Mouse (Mus musculus): ENCODE results near the gene Cenpm. TPM values are rescaled to one million over a fixed set of nuclear protein-coding genes. Genes with fewer than 3 reads are reported as not detected.

The Cenpm gene
- polyA plus RNA-seq, 1 experiment from 2014 or later = 64.9 TPM

DNA sequence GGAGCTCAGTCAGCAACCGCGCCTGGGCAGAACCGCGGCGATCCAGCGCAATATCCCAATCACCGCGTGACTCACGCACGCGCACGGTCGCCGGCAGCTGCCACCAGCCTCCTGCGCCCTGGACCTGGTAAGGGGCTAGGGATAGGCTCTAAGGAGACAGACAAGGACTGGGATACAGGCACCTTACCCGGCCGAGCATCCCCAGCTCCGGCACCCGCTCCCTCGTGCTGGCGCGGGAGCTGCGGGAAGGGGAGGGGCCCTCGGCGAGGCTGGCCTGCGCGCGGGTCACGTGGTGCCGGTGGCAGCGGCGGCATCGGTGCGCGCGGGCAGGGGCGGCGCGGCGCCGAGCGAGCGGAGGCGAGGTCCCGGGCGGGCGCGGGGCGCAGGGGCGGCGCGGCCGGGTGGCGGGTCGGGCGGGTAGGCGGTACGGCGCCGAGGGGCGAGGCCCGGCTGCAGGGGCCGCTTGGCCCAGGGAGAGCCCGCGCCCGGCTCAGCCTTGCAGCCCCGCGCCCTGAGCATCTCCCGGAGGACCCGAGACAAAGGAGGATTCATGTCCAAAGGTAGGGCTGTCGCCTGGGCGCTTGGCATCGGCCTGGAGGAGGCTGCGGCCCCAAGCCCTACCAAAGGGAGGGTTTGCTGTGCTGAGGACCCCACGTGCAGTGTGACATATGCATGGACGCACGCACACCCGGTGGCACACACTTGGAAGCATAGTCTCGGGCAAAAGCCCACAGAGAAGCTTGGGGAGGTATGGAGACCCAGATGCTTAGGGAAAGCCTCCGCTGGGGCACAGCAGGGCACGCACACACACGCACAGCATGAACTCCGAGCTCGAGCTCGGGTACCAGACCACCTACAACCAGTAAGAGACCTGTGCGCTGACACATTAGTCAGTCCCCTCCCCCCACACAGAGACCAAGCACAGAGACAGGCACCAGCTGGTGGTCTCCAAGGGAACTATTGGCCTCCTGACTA lies 30.7 kb upstream of the Cenpm start:
- Histone ChIP-seq H3K4me2 (ENCODE audit: low read length) (peak overlapping the region; percentile 97), H3K9ac (ENCODE audit: low read length) (peak overlapping the region; percentile 58), H3K27ac (ENCODE audit: low read depth) (peak overlapping the region; percentile 51; the same call in 1 of the 2 replicates), H3K27me3 (replicated peaks; ENCODE audit: control insufficient read depth, insufficient read depth, low read length) (peaks cover 29% of the 10 kb centered on the region), H3K9me3 (ENCODE audit: control insufficient read depth, low read length) (no peaks in the 10 kb centered on the region), H3K36me3 (ENCODE audit: control insufficient read depth, insufficient read depth, low read length) (no peaks in the 10 kb centered on the region), H3K4me1 (replicated peaks; ENCODE audit: control insufficient read depth, insufficient read depth, low read length) (peaks cover 4% of the 10 kb centered on the region; the same call in 1 of the 2 replicates), H3K4me3 (ENCODE audit: low read depth, low read length) (peak overlapping the region; percentile 55)
- DNase-seq (ENCODE audit: low spot score) (peak; percentile 70), ATAC-seq (replicated peaks; ENCODE audit: low FRiP score, low TSS enrichment, low read depth) (peak; percentile 54)
- under 1% methylated on average over 82 of the region's 86 CpGs for WGBS

DNA sequence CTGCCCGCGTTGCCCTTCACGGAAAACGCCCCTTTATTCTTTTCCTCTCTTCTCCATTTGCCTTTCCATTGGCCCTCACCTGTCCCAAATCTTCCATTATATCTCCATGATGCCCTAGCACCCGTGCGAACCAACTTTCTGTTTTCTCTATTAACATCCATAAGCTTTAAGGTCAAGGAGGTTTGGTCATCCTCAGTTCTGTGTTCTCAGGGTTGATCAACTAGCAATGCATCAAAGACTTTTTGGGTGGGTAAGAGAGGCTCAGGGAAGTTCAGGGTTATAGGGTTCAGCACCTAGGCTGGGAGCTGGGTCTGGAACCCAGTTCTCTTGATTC lies 30.0 kb upstream of the Cenpm start, which contains the start of gene Sept3:
Gene Sept3, plus strand, starts transcription at position 301 of the 334 bp plus-strand sequence.
- peaks cover 29% of the 10 kb centered on the region for H3K27me3 ChIP-seq (replicated peaks; ENCODE audit: control insufficient read depth, insufficient read depth, low read length)
- peak within 1 kb of the TSS; percentile 58 for H3K9ac ChIP-seq (ENCODE audit: low read length)
- no peaks in the 10 kb centered on the region for H3K9me3 ChIP-seq (ENCODE audit: control insufficient read depth, low read length)
- no peaks in the 10 kb centered on the region for H3K36me3 ChIP-seq (ENCODE audit: control insufficient read depth, insufficient read depth, low read length)
- DNase-seq (ENCODE audit: low spot score) = no peak
- H3K4me1 ChIP-seq (replicated peaks; ENCODE audit: control insufficient read depth, insufficient read depth, low read length) = peaks cover 4% of the 10 kb centered on the region; the same call in 1 of the 2 replicates
- 27% methylated on average over 6 of the region's 6 CpGs for WGBS
- H3K4me3 ChIP-seq (ENCODE audit: low read depth, low read length) = peak within 1 kb of the TSS; percentile 55
- H3K4me2 ChIP-seq (ENCODE audit: low read length) = peak within 1 kb of the TSS; percentile 97
- ATAC-seq (replicated peaks; ENCODE audit: low FRiP score, low TSS enrichment, low read depth) = no peak
- peak within 1 kb of the TSS; percentile 51; the same call in 1 of the 2 replicates for H3K27ac ChIP-seq (ENCODE audit: low read depth)

DNA sequence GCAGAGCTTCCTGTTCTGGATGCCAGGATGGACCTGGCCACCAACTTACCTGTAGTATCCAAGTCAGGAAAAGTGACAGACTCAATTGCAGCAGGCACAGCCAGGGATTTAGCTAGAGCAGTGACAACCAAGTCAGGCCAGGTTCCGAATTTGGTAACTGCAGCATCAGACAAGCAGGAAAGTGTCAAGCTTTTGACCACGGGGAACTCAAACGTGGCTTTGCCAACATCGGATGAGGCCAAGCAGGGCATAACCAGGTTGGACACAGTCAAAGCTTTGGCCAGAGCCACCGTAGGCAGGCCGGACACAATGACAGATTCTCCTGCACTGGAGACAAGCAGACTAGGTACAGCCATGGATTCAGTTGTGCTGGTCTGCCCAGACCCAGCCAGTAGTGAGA lies 27.7 kb upstream of the Cenpm start:
- Histone ChIP-seq H3K4me2 (ENCODE audit: low read length) (no peak overlapping the region), H3K9me3 (ENCODE audit: control insufficient read depth, low read length) (no peaks in the 10 kb centered on the region), H3K27ac (ENCODE audit: low read depth) (no peak overlapping the region), H3K9ac (ENCODE audit: low read length) (no peak overlapping the region), H3K36me3 (ENCODE audit: control insufficient read depth, insufficient read depth, low read length) (no peaks in the 10 kb centered on the region), H3K27me3 (replicated peaks; ENCODE audit: control insufficient read depth, insufficient read depth, low read length) (peaks cover 29% of the 10 kb centered on the region), H3K4me1 (replicated peaks; ENCODE audit: control insufficient read depth, insufficient read depth, low read length) (peaks cover 4% of the 10 kb centered on the region; the same call in 1 of the 2 replicates), H3K4me3 (ENCODE audit: low read depth, low read length) (no peak overlapping the region)
- ATAC-seq (replicated peaks; ENCODE audit: low FRiP score, low TSS enrichment, low read depth) = no peak
- DNase-seq (ENCODE audit: low spot score) = no peak
- WGBS = 86% methylated on average over 6 of the region's 6 CpGs

DNA sequence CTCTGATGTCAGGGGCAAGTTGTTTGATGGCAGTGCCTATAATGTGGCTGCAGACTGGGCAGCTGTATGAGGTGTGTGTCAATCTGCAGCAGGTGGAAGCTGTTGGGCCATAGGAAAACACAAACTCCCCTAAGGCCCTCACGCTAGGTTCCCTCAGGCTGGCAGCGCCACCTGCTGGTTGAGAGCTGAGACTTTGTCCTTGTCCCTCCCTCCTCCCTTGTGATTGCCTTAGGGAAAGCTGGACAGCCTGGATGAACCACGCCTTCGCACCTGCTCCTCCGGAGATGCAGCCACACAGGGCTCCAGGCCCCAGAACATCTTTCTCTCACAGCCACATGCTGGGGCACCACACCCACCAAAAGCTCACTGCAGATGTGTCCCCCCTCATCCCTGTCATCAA lies 26.7 kb upstream of the Cenpm start:
- no peak overlapping the region for H3K9ac ChIP-seq (ENCODE audit: low read length)
- no peak overlapping the region for H3K27ac ChIP-seq (ENCODE audit: low read depth)
- H3K36me3 ChIP-seq (ENCODE audit: control insufficient read depth, insufficient read depth, low read length) = no peaks in the 10 kb centered on the region
- no peaks in the 10 kb centered on the region for H3K9me3 ChIP-seq (ENCODE audit: control insufficient read depth, low read length)
- WGBS = 11% methylated on average over 5 of the region's 5 CpGs
- no peak overlapping the region for H3K4me3 ChIP-seq (ENCODE audit: low read depth, low read length)
- peaks cover 29% of the 10 kb centered on the region for H3K27me3 ChIP-seq (replicated peaks; ENCODE audit: control insufficient read depth, insufficient read depth, low read length)
- peaks cover 3% of the 10 kb centered on the region; the same call in 1 of the 2 replicates for H3K4me1 ChIP-seq (replicated peaks; ENCODE audit: control insufficient read depth, insufficient read depth, low read length)
- H3K4me2 ChIP-seq (ENCODE audit: low read length) = no peak overlapping the region
- DNase-seq (ENCODE audit: low spot score) = peak; percentile 85
- ATAC-seq (replicated peaks; ENCODE audit: low FRiP score, low TSS enrichment, low read depth) = peak; percentile 28; the same call in 1 of the 2 replicates

DNA sequence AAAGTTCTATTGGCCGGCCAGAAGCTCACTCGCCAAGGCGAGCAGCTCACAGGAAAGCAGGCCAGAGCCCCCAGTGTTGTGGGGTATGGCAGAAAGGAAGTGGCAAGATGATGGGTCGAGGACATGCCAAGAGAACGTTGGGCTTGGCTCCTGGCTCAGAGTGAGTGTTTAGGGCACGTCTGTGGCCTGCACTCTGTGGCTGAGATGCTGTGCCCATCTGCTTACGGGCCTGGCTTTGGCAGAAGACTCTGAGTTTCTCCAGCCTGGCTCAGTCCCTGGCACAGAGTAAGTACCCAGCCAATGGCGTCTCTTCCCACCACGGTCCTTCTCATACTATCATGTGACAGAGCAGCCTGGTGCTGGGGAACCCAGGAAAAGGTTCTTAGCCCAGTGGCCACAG lies 24.2 kb upstream of the Cenpm start:
- ATAC-seq (replicated peaks; ENCODE audit: low FRiP score, low TSS enrichment, low read depth) = no peak
- no peak overlapping the region for H3K27ac ChIP-seq (ENCODE audit: low read depth)
- no peaks in the 10 kb centered on the region for H3K36me3 ChIP-seq (ENCODE audit: control insufficient read depth, insufficient read depth, low read length)
- WGBS = 85% methylated on average over 9 of the region's 9 CpGs
- H3K4me1 ChIP-seq (replicated peaks; ENCODE audit: control insufficient read depth, insufficient read depth, low read length) = no peaks in the 10 kb centered on the region
- H3K9me3 ChIP-seq (ENCODE audit: control insufficient read depth, low read length) = no peaks in the 10 kb centered on the region
- H3K27me3 ChIP-seq (replicated peaks; ENCODE audit: control insufficient read depth, insufficient read depth, low read length) = peaks cover 9% of the 10 kb centered on the region
- no peak overlapping the region for H3K9ac ChIP-seq (ENCODE audit: low read length)
- no peak overlapping the region for H3K4me2 ChIP-seq (ENCODE audit: low read length)
- H3K4me3 ChIP-seq (ENCODE audit: low read depth, low read length) = no peak overlapping the region
- no peak for DNase-seq (ENCODE audit: low spot score)

DNA sequence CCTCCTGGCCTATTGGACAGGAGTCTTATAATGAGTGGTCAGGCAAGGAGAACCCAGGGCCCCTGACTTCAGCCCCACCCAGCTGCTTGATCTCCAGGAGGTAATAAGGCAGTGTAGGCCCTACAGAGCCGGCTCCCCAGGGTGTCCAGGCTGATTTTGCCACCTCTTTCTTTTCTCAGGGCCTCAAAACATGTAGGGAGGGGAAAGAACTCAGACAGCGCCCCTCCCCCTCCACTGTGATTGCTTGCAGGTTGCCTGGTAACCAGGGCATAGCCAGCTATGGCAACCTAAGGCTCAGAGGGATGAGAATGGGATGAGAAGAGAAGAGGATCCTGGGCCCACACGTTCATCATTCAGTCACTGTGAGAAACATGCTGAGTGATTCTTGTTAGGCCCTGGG lies 23.6 kb upstream of the Cenpm start:
- Histone ChIP-seq H3K27me3 (replicated peaks; ENCODE audit: control insufficient read depth, insufficient read depth, low read length) (0 out of 2 replicates have a peak, but pooled peaks cover 3% of the 10 kb centered on the region), H3K27ac (ENCODE audit: low read depth) (no peak overlapping the region), H3K4me1 (replicated peaks; ENCODE audit: control insufficient read depth, insufficient read depth, low read length) (no peaks in the 10 kb centered on the region), H3K4me3 (ENCODE audit: low read depth, low read length) (no peak overlapping the region), H3K36me3 (ENCODE audit: control insufficient read depth, insufficient read depth, low read length) (no peaks in the 10 kb centered on the region), H3K4me2 (ENCODE audit: low read length) (no peak overlapping the region), H3K9me3 (ENCODE audit: control insufficient read depth, low read length) (no peaks in the 10 kb centered on the region), H3K9ac (ENCODE audit: low read length) (no peak overlapping the region)
- DNase-seq (ENCODE audit: low spot score) = no peak
- 28% methylated on average over 3 of the region's 3 CpGs for WGBS
- no peak for ATAC-seq (replicated peaks; ENCODE audit: low FRiP score, low TSS enrichment, low read depth)

DNA sequence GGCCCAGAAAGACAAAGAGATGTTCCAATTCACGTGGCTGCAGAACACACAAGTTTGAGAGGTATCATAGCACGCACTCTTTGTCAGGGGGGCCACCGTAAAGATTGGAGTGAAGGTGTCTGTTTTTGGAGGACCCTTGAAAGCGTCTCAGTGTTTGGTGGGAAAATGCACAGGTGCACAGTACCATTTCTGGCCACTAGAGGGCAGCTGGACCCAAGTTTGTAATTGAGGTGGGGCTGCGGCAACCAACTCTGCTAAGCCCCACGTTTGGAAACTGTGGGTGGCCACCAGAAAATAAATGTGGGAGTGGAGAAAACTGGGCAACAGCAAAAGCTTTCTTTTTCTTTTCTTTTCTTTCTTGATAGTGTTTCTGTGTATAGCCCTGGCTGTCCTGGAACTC lies 21.8 kb upstream of the Cenpm start:
- no peak overlapping the region for H3K4me3 ChIP-seq (ENCODE audit: low read depth, low read length)
- no peak for ATAC-seq (replicated peaks; ENCODE audit: low FRiP score, low TSS enrichment, low read depth)
- no peak overlapping the region for H3K9ac ChIP-seq (ENCODE audit: low read length)
- no peaks in the 10 kb centered on the region for H3K27me3 ChIP-seq (replicated peaks; ENCODE audit: control insufficient read depth, insufficient read depth, low read length)
- no peaks in the 10 kb centered on the region for H3K9me3 ChIP-seq (ENCODE audit: control insufficient read depth, low read length)
- H3K4me1 ChIP-seq (replicated peaks; ENCODE audit: control insufficient read depth, insufficient read depth, low read length) = no peaks in the 10 kb centered on the region
- WGBS = 13% methylated on average over 6 of the region's 6 CpGs
- DNase-seq (ENCODE audit: low spot score) = peak; percentile 93
- no peak overlapping the region for H3K27ac ChIP-seq (ENCODE audit: low read depth)
- no peaks in the 10 kb centered on the region for H3K36me3 ChIP-seq (ENCODE audit: control insufficient read depth, insufficient read depth, low read length)
- H3K4me2 ChIP-seq (ENCODE audit: low read length) = no peak overlapping the region

DNA sequence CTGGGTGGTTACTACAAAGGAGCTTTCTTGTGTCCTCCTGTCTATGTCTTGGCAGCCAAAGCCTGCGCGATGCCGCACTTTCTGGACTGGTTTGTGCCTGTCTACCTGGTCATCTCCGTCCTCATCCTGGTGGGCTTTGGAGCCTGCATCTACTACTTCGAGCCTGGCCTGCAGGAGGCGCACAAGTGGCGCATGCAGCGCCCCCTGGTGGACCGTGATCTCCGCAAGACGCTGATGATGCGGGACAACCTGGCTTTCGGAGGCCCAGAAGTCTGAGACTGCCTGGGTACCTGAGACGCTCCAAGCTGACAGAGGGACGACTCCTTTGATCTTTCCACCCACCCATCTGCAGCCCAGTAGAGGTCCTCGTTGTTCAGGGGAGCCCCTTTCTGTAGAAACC lies 15.0 kb upstream of the Cenpm start:
- no peak overlapping the region for H3K27ac ChIP-seq (ENCODE audit: low read depth)
- 16% methylated on average over 16 of the region's 16 CpGs for WGBS
- DNase-seq (ENCODE audit: low spot score) (peak; percentile 80), ATAC-seq (replicated peaks; ENCODE audit: low FRiP score, low TSS enrichment, low read depth) (no peak)
- no peaks in the 10 kb centered on the region for H3K27me3 ChIP-seq (replicated peaks; ENCODE audit: control insufficient read depth, insufficient read depth, low read length)
- no peaks in the 10 kb centered on the region for H3K9me3 ChIP-seq (ENCODE audit: control insufficient read depth, low read length)
- H3K36me3 ChIP-seq (ENCODE audit: control insufficient read depth, insufficient read depth, low read length) = no peaks in the 10 kb centered on the region
- no peak overlapping the region for H3K4me2 ChIP-seq (ENCODE audit: low read length)
- no peak overlapping the region for H3K9ac ChIP-seq (ENCODE audit: low read length)
- H3K4me1 ChIP-seq (replicated peaks; ENCODE audit: control insufficient read depth, insufficient read depth, low read length) = no peaks in the 10 kb centered on the region; the same call in 1 of the 2 replicates
- no peak overlapping the region for H3K4me3 ChIP-seq (ENCODE audit: low read depth, low read length)

All from intestine, embryonic 14.5 days (tissue).